Mouse (Mus musculus) brain, adult 2 months (tissue): Measurements from ENCODE around the gene Foxl1.

ENCODE experiments used
- DNase-seq: peaks from one replicate; pipeline ENCODE4 v3.0.0; 2011; ENCODE audit warnings: low read depth, low spot score

Gene Foxl1

GRCm38 (mm10) chr8:121127756-121128375 is at the start of gene Foxl1:
TSS of gene Foxl1 (plus strand) at chr8:121127940.
- no peak for DNase-seq

- no peak for DNase-seq
Observed at GRCm38 (mm10) chr8:121078721-121079120, 49.0 kb upstream of the Foxl1 start.

- DNase-seq, result no peak
Observed at GRCm38 (mm10) chr8:121079201-121079600, 48.5 kb upstream of the Foxl1 start.

GRCm38 (mm10) chr8:121079944-121080343 is 47.8 kb upstream of the Foxl1 start:
- DNase-seq, result no peak

- no peak for DNase-seq
Observed at GRCm38 (mm10) chr8:121080361-121081090, 47.2 kb upstream of the Foxl1 start.

GRCm38 (mm10) chr8:121081398-121081797 is 46.3 kb upstream of the Foxl1 start:
- DNase-seq, result no peak

GRCm38 (mm10) chr8:121082218-121083092 is 45.3 kb upstream of the Foxl1 start:
- no peak for DNase-seq

GRCm38 (mm10) chr8:121083093-121083935 is 44.4 kb upstream of the Foxl1 start:
- DNase-seq, result peak; percentile 12

DNA sequence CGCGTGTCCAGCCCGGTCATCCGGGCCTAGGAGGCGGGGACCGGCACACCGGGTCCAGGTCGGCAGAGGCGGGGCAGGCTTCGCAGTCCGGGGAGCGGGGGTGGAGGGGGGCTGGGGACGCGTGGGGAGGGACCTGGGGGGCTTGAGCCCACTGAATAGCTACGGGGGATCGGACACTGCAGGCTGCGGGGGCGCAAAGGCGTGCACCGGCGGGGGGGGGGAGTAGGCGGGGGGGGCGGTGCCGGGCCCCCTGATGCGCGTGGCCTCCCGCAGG is 43.9 kb upstream of the Foxl1 start:
- no peak for DNase-seq

- DNase-seq, result no peak
Observed at GRCm38 (mm10) chr8:121084210-121084951, 43.4 kb upstream of the Foxl1 start, which contains the start of gene Foxf1. TSS of gene Foxf1 (plus strand) at chr8:121084386.

DNA sequence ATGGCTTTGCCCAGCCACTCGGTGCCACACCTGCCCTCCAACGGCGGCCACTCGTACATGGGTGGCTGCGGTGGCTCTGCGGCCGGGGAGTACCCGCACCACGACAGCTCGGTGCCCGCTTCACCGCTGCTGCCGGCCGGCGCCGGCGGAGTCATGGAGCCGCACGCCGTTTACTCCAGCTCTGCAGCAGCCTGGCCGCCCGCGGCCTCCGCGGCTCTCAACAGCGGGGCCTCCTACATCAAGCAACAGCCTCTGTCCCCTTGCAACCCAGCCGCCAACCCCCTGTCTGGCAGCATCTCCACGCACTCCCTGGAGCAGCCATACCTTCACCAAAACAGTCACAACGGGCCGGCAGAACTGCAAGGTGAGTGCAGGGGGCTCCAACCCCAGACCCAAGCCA is 42.7 kb upstream of the Foxl1 start:
- DNase-seq, result no peak

GRCm38 (mm10) chr8:121085561-121085960 is 42.2 kb upstream of the Foxl1 start:
- no peak for DNase-seq

GRCm38 (mm10) chr8:121086004-121086900 is 41.5 kb upstream of the Foxl1 start:
- no peak for DNase-seq

GRCm38 (mm10) chr8:121088281-121088680 is 39.5 kb upstream of the Foxl1 start:
- DNase-seq, result no peak

DNA sequence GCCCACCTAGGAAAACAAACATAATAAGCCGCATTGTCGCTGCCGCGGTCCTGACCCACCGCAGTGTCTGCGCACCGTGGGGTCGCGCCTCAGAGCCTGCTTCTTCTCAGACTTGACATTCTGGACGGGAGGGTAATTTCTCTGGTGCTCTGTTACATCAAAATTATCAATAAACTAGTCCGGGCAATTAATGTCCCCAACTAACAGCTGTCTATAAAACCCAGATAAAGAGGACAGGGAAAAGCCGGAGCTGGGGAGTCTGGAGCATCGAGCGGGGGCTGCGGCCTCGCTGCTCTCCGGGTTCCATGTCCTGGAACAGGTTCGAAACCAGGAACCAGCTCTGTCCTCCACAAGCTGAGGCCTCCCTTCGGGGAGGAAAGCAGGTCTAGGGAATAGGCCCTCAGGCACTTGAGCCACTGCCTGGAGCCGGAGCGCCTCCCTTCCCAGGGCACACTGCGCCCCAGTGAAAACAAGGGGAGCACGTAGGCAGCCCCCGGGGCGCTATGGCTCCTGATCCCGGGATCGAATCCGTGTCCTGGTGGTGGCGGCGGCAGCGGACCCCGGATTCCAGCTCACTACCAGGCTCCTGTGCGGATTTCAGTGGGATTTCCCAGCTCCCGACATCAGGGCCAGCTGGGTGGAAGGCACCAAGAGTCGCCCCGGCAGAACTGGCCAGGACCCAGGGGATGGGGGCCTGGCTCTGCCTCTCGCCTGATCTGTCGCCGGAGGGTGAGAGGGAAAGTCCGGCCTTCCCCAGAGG is 38.7 kb upstream of the Foxl1 start:
- no peak for DNase-seq

DNA sequence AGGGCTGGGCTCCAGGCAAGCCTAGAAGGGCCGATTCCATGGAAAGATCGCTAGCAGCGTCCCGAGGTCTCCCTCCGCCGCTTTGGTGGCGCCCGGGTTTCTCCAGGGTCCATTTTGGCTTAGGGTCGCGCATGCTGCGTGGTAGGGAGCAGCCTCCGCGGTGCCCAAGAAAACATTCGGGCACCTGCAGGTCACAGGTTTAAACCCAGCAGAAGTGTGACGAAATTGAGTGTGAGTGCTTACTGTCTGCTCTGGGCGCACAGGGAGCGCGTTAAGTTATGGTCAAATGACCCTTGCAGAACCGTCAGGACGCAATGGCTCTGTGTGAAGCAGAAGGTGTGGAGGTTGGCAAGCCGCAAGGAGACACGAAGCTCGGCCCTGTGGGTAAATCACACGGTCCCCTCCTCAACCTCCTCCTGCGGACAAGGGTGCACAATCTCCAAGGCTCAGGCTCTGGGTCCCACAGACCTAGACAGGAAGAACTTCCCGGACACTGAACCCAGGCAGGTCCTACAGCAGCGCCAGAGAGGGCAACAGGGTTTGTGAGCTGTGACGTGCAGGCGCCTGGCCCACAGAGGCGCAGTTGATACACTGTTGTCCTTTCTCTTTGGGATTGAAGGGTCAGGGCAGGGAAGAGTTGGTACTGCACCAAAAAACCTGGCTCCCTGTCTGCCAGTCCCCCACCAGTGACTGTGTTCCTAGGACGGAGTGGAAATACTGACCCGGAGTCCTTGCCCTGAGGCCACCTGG is 37.9 kb upstream of the Foxl1 start:
- no peak for DNase-seq

- DNase-seq, result no peak
Observed at GRCm38 (mm10) chr8:121090716-121091115, 37.0 kb upstream of the Foxl1 start.

DNA sequence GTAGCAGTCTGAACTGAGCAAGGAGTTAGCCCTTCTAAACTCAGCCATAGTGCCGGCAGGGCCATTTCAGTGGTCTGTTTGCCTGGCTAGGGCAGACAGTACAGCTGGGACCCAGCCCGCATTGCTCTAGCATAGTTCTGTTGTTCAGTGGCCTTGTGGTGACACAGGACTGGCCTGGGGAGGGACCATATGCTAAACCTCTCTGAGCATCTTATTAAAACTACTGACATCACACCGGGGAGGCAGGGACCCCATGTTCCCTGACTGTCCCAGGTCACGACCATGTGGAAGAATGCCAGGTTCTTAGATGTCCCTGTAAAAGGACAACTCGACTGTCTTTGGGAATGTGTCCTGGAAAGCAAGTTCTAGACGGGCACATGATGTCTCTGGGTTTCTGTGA is 35.6 kb upstream of the Foxl1 start:
- no peak for DNase-seq
